Mouse (Mus musculus) hindbrain, postnatal 0 days (tissue): ENCODE data around the gene Gm45785. TPM values are rescaled to one million over a fixed set of nuclear protein-coding genes. Genes with fewer than 3 reads are reported as not detected.

ENCODE experiments used
- ATAC-seq: fragments of 200-750 bp; cut with Nextera tagmentation; 2 replicates; pipeline ENCODE4 v1.8.0; 2017; ENCODE audit warnings: mild to moderate bottlenecking, moderate TSS enrichment, moderate library complexity
- DNase-seq: peaks from one replicate; pipeline ENCODE4 v3.0.0-alpha.2; 2015; ENCODE audit warnings: low spot score
- H3K27ac ChIP-seq: fragments of 300-500 bp; sonication (generic); 2 replicates; pipeline ENCODE4 v1.5.1; 2014; ENCODE audit warnings: mild to moderate bottlenecking
- H3K27me3 ChIP-seq: fragments of 300-500 bp; sonication (generic); 2 replicates; pipeline ENCODE4 v1.6.1; 2014; ENCODE audit warnings: low read length, mixed read lengths; ENCODE audit not compliant: insufficient read depth
- H3K36me3 ChIP-seq: fragments of 300-500 bp; sonication (generic); 2 replicates; pipeline ENCODE4 v1.6.1; 2014; ENCODE audit warnings: low read length, mixed read lengths; ENCODE audit not compliant: insufficient read depth
- H3K4me1 ChIP-seq: fragments of 300-500 bp; sonication (generic); 2 replicates; pipeline ENCODE4 v1.6.1; 2014; ENCODE audit warnings: antibody characterized with exemption, low read length, mixed read lengths; ENCODE audit not compliant: insufficient read depth
- H3K4me2 ChIP-seq: fragments of 300-500 bp; sonication (generic); 2 replicates; pipeline ENCODE4 v1.6.1; 2014; ENCODE audit warnings: low read depth, mild to moderate bottlenecking, low read length, moderate library complexity, mixed read lengths
- H3K4me3 ChIP-seq: fragments of 300-500 bp; sonication (generic); 2 replicates; pipeline ENCODE4 v1.5.1; 2014; ENCODE audit warnings: low read length
- H3K9ac ChIP-seq: fragments of 300-500 bp; sonication (generic); replicated peaks from 2 replicates; pipeline ENCODE4 v1.6.1; 2014; ENCODE audit warnings: mild to moderate bottlenecking, low read length, moderate library complexity, mixed read lengths
- H3K9me3 ChIP-seq: fragments of 300-500 bp; sonication (generic); 2 replicates; pipeline ENCODE4 v1.6.1; 2016; ENCODE audit warnings: low read length, mixed read lengths
- CTCF ChIP-seq: IDR thresholded peaks from 2 replicates; pipeline ENCODE4 v1.5.1; 2016; ENCODE audit warnings: antibody characterized with exemption, control low read depth, low read depth
- WGBS: fragments of 180-500 bp; shearing (Covaris S2); extraction: QIAGEN DNeasy Blood & Tissue Kit; methylation state at CpG from one replicate; pipeline ENCODE4 v1.1.7; 2014; 5-methylcytosine and 5-hydroxymethylcytosine counted together
- polyA plus RNA-seq: library from polyadenylated mRNA; unstranded; fragments of >200 nt; fragmentation: Nextera tagmentation; extraction: Ambion mirVana; gene quantifications from 2 replicates; pipeline ENCODE4 v1.2.1, GENCODE M21; 2015
- total RNA-seq: library from RNA; depleted of rRNA; stranded (reverse); fragments of >200 nt; gene quantifications from 2 replicates; pipeline ENCODE4 v1.2.3, GENCODE M21; 2014

Gene Gm45785
- total and polyA plus RNA-seq, 2 experiments from 2014 or later: 1.9 TPM; not detected in 1

DNA sequence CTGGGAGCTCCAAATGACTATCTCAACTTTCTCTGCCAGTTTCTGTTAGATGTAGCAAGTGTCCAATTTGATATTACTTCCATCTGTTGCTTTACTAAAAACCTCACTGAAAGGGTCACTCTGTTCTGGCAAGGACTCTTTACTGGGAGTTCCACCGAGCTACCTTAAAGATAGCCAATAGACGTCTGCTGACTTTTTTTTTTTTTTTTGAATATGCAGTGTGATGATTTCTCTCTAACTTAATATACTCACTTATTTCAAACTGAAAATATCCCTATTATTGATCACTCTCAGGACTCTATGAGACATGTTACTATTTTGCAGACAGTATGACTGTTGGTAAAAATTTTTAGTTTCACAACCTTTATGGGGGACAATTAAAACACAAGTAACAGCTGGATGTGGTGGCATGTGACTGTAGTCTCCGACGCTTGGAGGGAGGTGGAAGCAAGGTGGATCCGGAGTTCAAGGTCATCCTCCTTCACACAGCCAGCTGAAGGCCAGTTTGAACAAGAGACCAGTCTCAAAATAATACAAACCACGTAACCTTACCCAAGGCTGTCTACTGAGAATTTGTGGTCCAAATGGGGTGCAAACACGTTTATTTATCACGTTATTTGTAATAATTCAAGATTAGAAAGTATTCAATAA, 24.9 kb upstream of the Gm45785 start:
- peak overlapping the region; percentile 90; the same call in 1 of the 2 replicates for H3K27ac ChIP-seq
- WGBS: 15% methylated on average over 8 of the region's 8 CpGs
- no peaks in the 10 kb centered on the region for H3K9me3 ChIP-seq
- TF ChIP-seq CTCF: no peak
- H3K27me3 ChIP-seq: no peaks in the 10 kb centered on the region
- peaks cover 13% of the 10 kb centered on the region; the same call in 1 of the 2 replicates for H3K36me3 ChIP-seq
- H3K4me1 ChIP-seq: 0 out of 2 replicates have a peak, but pooled peaks cover 6% of the 10 kb centered on the region
- no peak for ATAC-seq
- H3K4me2 ChIP-seq: peak overlapping the region; percentile 78
- peak overlapping the region; percentile 84 for H3K9ac ChIP-seq
- H3K4me3 ChIP-seq: peak overlapping the region; percentile 91
- DNase-seq: no peak

DNA sequence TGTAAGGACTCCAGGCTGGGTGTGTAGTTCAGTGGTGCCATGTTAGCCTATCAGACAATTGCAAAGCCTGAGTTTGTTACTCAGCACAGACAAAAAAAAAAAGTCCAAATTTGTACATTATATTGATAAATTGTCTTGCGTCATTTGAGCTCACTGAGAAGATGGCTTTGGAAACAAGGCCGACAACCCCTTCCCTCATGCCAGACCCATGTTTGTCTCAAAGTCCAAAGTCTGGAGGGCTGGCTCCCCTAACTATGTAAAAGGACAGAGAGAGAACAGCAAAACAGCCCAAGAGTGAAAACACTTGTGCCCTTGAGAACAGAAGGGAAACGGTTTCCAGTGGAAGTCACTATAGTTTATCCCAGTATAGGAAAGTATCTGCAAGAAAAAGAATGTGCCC, 24.3 kb upstream of the Gm45785 start:
- H3K36me3 ChIP-seq: peaks cover 15% of the 10 kb centered on the region; the same call in 1 of the 2 replicates
- 84% methylated on average over 3 of the region's 3 CpGs for WGBS
- H3K4me1 ChIP-seq: 0 out of 2 replicates have a peak, but pooled peaks cover 6% of the 10 kb centered on the region
- TF ChIP-seq CTCF: no peak
- H3K9me3 ChIP-seq: no peaks in the 10 kb centered on the region
- peak overlapping the region; percentile 78 for H3K4me2 ChIP-seq
- no peak overlapping the region for H3K27ac ChIP-seq
- no peak for ATAC-seq
- no peak for DNase-seq
- H3K27me3 ChIP-seq: no peaks in the 10 kb centered on the region
- no peak overlapping the region for H3K9ac ChIP-seq
- H3K4me3 ChIP-seq: no peak overlapping the region

DNA sequence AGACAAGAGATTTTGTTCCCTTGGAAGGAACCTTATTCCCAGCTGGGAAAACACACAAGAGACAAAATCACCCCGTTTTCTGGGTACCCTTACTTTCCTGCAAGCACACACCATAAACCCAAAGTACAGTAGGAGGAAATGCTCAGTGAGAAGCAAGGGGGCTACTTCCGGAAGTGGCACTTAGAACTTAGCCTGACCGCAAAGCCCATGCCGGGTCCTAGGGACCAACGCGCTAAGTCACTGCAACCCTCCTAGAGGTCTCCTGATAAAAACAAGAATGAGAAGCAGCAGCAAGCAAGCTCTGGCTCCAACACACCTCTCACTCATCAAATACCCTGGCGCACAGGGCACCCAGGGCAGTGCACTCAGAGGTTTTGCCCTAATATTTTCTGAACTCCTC, 23.2 kb upstream of the Gm45785 start:
- Histone ChIP-seq H3K4me3 (no peak overlapping the region), H3K9me3 (no peaks in the 10 kb centered on the region), H3K9ac (no peak overlapping the region), H3K4me2 (no peak overlapping the region), H3K36me3 (peaks cover 21% of the 10 kb centered on the region; the same call in 1 of the 2 replicates), H3K27me3 (no peaks in the 10 kb centered on the region), H3K27ac (no peak overlapping the region), H3K4me1 (0 out of 2 replicates have a peak, but pooled peaks cover 6% of the 10 kb centered on the region)
- DNase-seq (no peak), ATAC-seq (no peak)
- no peak for TF ChIP-seq CTCF
- 91% methylated on average over 7 of the region's 7 CpGs for WGBS

DNA sequence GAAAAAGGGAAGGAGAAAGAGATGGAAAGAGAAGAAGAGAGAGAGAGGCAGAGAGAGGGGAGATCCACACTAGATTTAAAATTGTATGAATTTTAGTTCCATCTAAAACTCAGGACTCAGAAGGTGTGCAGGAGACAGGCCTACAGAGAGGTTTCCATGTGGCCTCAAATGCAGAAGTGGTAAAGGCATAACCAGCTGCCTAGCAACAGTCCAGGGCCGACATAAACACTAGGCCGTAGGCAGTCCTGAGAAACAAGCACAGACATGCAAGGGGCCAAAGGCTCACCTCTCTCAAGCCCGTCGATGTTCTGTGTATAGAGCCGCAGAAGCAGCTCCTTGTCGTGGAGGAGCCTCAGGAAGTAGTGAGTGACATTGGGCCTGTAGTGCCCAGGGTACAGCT, 21.2 kb upstream of the Gm45785 start:
- Histone ChIP-seq H3K36me3 (peaks cover 21% of the 10 kb centered on the region; the same call in 1 of the 2 replicates), H3K4me2 (no peak overlapping the region), H3K27me3 (no peaks in the 10 kb centered on the region), H3K9ac (no peak overlapping the region), H3K9me3 (no peaks in the 10 kb centered on the region), H3K4me1 (0 out of 2 replicates have a peak, but pooled peaks cover 6% of the 10 kb centered on the region), H3K4me3 (no peak overlapping the region), H3K27ac (no peak overlapping the region)
- no peak for DNase-seq
- 91% methylated on average over 6 of the region's 6 CpGs for WGBS
- no peak for TF ChIP-seq CTCF
- ATAC-seq: no peak

DNA sequence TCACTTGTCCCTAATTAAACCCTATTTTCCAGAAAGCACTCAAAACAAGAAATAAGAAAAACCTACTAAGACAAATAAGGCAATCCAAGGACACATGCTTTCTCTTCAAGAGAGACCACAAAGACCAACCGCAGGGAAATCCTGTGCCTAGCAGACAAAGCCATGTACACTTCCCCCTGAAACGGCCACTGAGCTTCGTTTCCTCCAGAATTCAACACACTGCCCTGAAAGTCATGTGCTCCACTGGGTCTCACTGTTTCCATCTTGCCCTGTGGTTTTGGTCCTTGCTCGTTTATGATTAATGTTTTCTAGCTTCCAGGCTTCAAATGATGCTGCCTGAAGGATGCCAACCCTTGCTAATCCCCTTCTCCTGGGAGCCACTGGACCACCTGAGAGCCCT, 18.1 kb upstream of the Gm45785 start:
- no peak overlapping the region for H3K27ac ChIP-seq
- ATAC-seq (no peak), DNase-seq (no peak)
- no peaks in the 10 kb centered on the region for H3K27me3 ChIP-seq
- no peak overlapping the region for H3K4me2 ChIP-seq
- H3K4me3 ChIP-seq: no peak overlapping the region
- no peak for TF ChIP-seq CTCF
- WGBS: 96% methylated on average over 4 of the region's 4 CpGs
- H3K9me3 ChIP-seq: no peaks in the 10 kb centered on the region
- peaks cover 21% of the 10 kb centered on the region; the same call in 1 of the 2 replicates for H3K36me3 ChIP-seq
- H3K4me1 ChIP-seq: no peaks in the 10 kb centered on the region
- no peak overlapping the region for H3K9ac ChIP-seq

DNA sequence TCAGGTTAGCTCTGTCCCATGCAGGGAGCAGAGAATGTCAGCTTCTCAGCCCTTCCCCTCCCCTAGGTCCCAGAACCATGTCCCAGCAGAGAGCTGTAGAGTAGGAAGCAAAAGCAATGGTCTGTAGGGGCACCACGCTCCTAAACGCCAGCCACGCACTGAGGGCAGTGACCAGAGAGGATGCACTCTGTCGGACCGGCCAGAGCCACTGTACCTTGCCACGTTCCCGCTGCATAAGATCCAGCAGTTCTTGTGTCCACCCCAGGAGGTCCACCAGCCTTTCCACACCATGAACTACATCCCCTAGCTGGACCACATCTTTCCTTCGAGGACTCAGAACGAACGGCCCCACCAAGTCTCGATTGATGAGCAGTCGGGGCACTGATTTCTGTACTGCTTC, 8.6 kb upstream of the Gm45785 start:
- H3K27me3 ChIP-seq: no peaks in the 10 kb centered on the region
- H3K36me3 ChIP-seq: peaks cover 49% of the 10 kb centered on the region
- DNase-seq (no peak), ATAC-seq (no peak)
- no peak overlapping the region for H3K4me2 ChIP-seq
- WGBS: 88% methylated on average over 12 of the region's 12 CpGs
- H3K9ac ChIP-seq: no peak overlapping the region
- no peak overlapping the region for H3K4me3 ChIP-seq
- no peak overlapping the region for H3K27ac ChIP-seq
- no peak for TF ChIP-seq CTCF
- no peaks in the 10 kb centered on the region for H3K4me1 ChIP-seq
- H3K9me3 ChIP-seq: no peaks in the 10 kb centered on the region

DNA sequence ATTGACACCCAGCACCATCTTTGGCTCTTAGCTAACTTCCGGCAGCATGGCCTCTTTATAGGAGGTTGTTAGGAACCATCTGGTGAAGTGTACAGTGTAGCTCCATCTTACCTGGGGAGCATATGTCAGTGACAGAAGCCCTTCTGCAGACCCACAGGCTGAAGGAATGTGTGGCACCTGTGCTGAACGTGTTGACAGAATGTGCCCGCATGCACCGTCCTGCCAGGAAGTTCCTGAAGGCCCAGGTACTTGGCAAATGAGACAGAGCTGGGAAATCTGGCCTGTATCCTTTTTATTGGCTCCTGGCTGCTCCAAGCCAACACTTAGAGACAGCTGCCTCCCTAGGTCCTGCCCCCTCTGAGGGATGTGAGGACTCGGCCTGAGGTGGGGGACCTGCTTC, 4.6 kb upstream of the Gm45785 start:
- peaks cover 56% of the 10 kb centered on the region for H3K36me3 ChIP-seq
- no peak overlapping the region for H3K4me3 ChIP-seq
- WGBS: 85% methylated on average over 5 of the region's 5 CpGs
- DNase-seq: no peak
- H3K9me3 ChIP-seq: no peaks in the 10 kb centered on the region
- H3K27ac ChIP-seq: no peak overlapping the region
- peaks cover 14% of the 10 kb centered on the region for H3K4me1 ChIP-seq
- no peaks in the 10 kb centered on the region for H3K27me3 ChIP-seq
- no peak for TF ChIP-seq CTCF
- no peak overlapping the region for H3K4me2 ChIP-seq
- no peak overlapping the region for H3K9ac ChIP-seq
- ATAC-seq: no peak
